Mouse (Mus musculus) liver, adult 2 months (tissue): ENCODE measurements at regions not wholly inside any gene's neighbourhood (a gene's known extent, or its start where the extent isn't known, plus 50 kb on each side); places are given as distances from the start of the nearest gene placed in this dataset.

ENCODE experiments used
- CTCF ChIP-seq: fragments of 200-500 bp; IDR thresholded peaks from 2 replicates; pipeline ENCODE4 v1.5.1; 2011; ENCODE audit warnings: low read depth, low read length, control low read depth
- POLR2A ChIP-seq: fragments of 200-500 bp; IDR thresholded peaks from 2 replicates; pipeline ENCODE4 v1.6.1; 2011; ENCODE audit warnings: low read length, control low read depth; ENCODE audit not compliant: insufficient read depth; ENCODE audit errors: extremely low read depth

- TF ChIP-seq CTCF, result no peak
- no peak for TF ChIP-seq POLR2A
These were observed 285.2 kb upstream of the Fam241a start for GRCm38 (mm10) chr3:128181221-128181908.
